In genomic region chr12:105906584-105906983, GRCm38 (mm10) we compare ENCODE assay signal across 8 mouse cellular contexts.
DNase-seq lines count a peak whose midpoint lies in the region; ATAC-seq lines count a peak whose summit lies in the region.

No protein-coding gene starts in this region.

- peak; percentile 84 for ATAC-seq in megakaryocyte progenitor cell, adult 5-6 weeks (replicated peaks; ENCODE audit: poor library complexity)

- peak; percentile 14 for DNase-seq in kidney, postnatal 14 days
- no peak for DNase-seq in kidney, adult 18-20 months
- peak; percentile 89 for DNase-seq in ZHBTc4 (ENCODE audit: low read depth, low spot score)
- DNase-seq in heart, postnatal 36 days = peak; percentile 7 to 15
- no peak for DNase-seq in gastrocnemius, postnatal 10 days
- no peak for DNase-seq in frontal cortex, postnatal 25 days (ENCODE audit: low spot score in 2 of 2)
- DNase-seq in layer of hippocampus, adult 9-10 months (ENCODE audit: low spot score) = no peak

- intact Hi-C loops in heart, postnatal 36 days (cut with DNase I) = no loop called here

Comparison
In these comparisons a context has a peak if more than half of its experiments do, and no peak if none do; other contexts are left out.
1. DNase-seq: peak in kidney, postnatal 14 days (single experiment), ZHBTc4 (single experiment) and heart, postnatal 36 days (2 of 2); none in kidney, adult 18-20 months (single experiment), gastrocnemius, postnatal 10 days (single experiment), frontal cortex, postnatal 25 days (0 of 2) and layer of hippocampus, adult 9-10 months (single experiment).